Mouse (Mus musculus) embryonic facial prominence, embryonic 13.5 days (tissue): ENCODE measurements at regions not wholly inside any gene's neighbourhood (a gene's known extent, or its start where the extent isn't known, plus 50 kb on each side); places are given as distances from the start of the nearest gene placed in this dataset.

ENCODE experiments used
- ATAC-seq: fragments of 200-750 bp; cut with Nextera tagmentation; 2 replicates; pipeline ENCODE4 v1.8.0; 2017; ENCODE audit warnings: low read depth; ENCODE audit not compliant: insufficient number of reproducible peaks, insufficient read depth, low FRiP score, low TSS enrichment
- H3K27ac ChIP-seq: fragments of 300-500 bp; sonication (generic); 2 replicates; pipeline ENCODE4 v1.5.1; 2015; ENCODE audit warnings: moderate library complexity, mild to moderate bottlenecking, inconsistent platforms
- H3K27me3 ChIP-seq: fragments of 300-500 bp; sonication (generic); 2 replicates; pipeline ENCODE4 v1.6.1; 2015; ENCODE audit warnings: mild to moderate bottlenecking, inconsistent platforms
- H3K36me3 ChIP-seq: fragments of 300-500 bp; sonication (generic); 2 replicates; pipeline ENCODE4 v1.6.1; 2015; ENCODE audit warnings: mild to moderate bottlenecking, inconsistent platforms
- H3K4me1 ChIP-seq: fragments of 300-500 bp; sonication (generic); 2 replicates; pipeline ENCODE4 v1.6.1; 2015; ENCODE audit warnings: inconsistent platforms
- H3K4me2 ChIP-seq: fragments of 300-500 bp; sonication (generic); 2 replicates; pipeline ENCODE4 v1.6.1; 2015; ENCODE audit warnings: moderate library complexity, mild to moderate bottlenecking, inconsistent platforms
- H3K4me3 ChIP-seq: fragments of 300-500 bp; sonication (generic); 2 replicates; pipeline ENCODE4 v1.5.1; 2015; ENCODE audit warnings: mild to moderate bottlenecking, inconsistent platforms
- H3K9ac ChIP-seq: fragments of 300-500 bp; sonication (generic); 2 replicates; pipeline ENCODE4 v1.6.1; 2015; ENCODE audit warnings: mild to moderate bottlenecking, inconsistent platforms
- H3K9me3 ChIP-seq: fragments of 300-500 bp; sonication (generic); 2 replicates; pipeline ENCODE4 v1.6.1; 2016; ENCODE audit warnings: inconsistent platforms
- WGBS: fragments of 180-500 bp; shearing (Covaris S2); methylation state at CpG from one replicate; pipeline ENCODE4 v1.1.7; 2015; ENCODE audit warnings: mixed read lengths; 5-methylcytosine and 5-hydroxymethylcytosine counted together

- WGBS: 47% methylated on average over 6 of the region's 6 CpGs
- peaks cover 5% of the 10 kb centered on the region; the same call in 1 of the 2 replicates for H3K4me1 ChIP-seq
- H3K27me3 ChIP-seq: peaks cover 3% of the 10 kb centered on the region; the same call in 1 of the 2 replicates
- H3K9me3 ChIP-seq: no peaks in the 10 kb centered on the region
- H3K9ac ChIP-seq: no peak overlapping the region
- H3K27ac ChIP-seq: no peak overlapping the region
- no peaks in the 10 kb centered on the region for H3K36me3 ChIP-seq
- ATAC-seq: no peak
- H3K4me3 ChIP-seq: no peak overlapping the region
- H3K4me2 ChIP-seq: no peak overlapping the region
Measured at GRCm38 (mm10) chr2:160057211-160057610, 276.8 kb downstream of the Gm826 start.

GRCm38 (mm10) chr2:160054411-160054810, 279.6 kb downstream of the Gm826 start:
- Histone ChIP-seq H3K27me3 (no peaks in the 10 kb centered on the region), H3K9me3 (no peaks in the 10 kb centered on the region), H3K4me3 (no peak overlapping the region), H3K4me2 (no peak overlapping the region), H3K27ac (no peak overlapping the region), H3K9ac (no peak overlapping the region), H3K36me3 (no peaks in the 10 kb centered on the region), H3K4me1 (peaks cover 5% of the 10 kb centered on the region; the same call in 1 of the 2 replicates)
- 86% methylated on average over 14 of the region's 14 CpGs for WGBS
- no peak for ATAC-seq

DNA sequence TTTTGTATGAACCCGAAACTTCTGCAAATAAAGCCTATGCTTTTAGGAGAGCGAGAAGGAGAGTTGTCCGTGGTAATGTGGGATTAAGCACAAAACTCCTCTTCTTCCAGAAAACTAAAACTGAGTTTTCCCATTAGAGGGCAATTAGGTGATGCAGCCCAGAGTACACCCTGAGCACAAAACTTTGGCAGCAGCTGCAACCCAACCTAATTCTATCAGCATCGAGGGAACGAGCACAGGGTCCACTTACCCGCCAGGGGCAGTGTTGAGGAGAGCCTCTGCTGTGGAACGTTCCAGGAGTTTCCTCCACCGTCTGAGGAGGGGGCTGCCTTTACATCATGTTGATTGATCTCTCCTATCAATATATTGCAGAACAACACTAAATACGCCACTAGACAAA, 285.7 kb downstream of the Gm826 start:
- no peaks in the 10 kb centered on the region for H3K9me3 ChIP-seq
- no peak overlapping the region for H3K4me2 ChIP-seq
- 83% methylated on average over 9 of the region's 9 CpGs for WGBS
- H3K27ac ChIP-seq: no peak overlapping the region
- H3K4me3 ChIP-seq: no peak overlapping the region
- no peaks in the 10 kb centered on the region for H3K36me3 ChIP-seq
- no peaks in the 10 kb centered on the region for H3K27me3 ChIP-seq
- H3K4me1 ChIP-seq: no peaks in the 10 kb centered on the region; the same call in 1 of the 2 replicates
- no peak for ATAC-seq
- no peak overlapping the region for H3K9ac ChIP-seq

GRCm38 (mm10) chr2:160046881-160047543, 286.9 kb downstream of the Gm826 start:
- WGBS: 24% methylated on average over 7 of the region's 7 CpGs
- H3K9ac ChIP-seq: no peak overlapping the region
- H3K36me3 ChIP-seq: no peaks in the 10 kb centered on the region
- H3K4me2 ChIP-seq: no peak overlapping the region
- H3K4me1 ChIP-seq: no peaks in the 10 kb centered on the region; the same call in 1 of the 2 replicates
- H3K9me3 ChIP-seq: no peaks in the 10 kb centered on the region
- no peak for ATAC-seq
- no peak overlapping the region for H3K27ac ChIP-seq
- H3K4me3 ChIP-seq: no peak overlapping the region
- H3K27me3 ChIP-seq: no peaks in the 10 kb centered on the region

DNA sequence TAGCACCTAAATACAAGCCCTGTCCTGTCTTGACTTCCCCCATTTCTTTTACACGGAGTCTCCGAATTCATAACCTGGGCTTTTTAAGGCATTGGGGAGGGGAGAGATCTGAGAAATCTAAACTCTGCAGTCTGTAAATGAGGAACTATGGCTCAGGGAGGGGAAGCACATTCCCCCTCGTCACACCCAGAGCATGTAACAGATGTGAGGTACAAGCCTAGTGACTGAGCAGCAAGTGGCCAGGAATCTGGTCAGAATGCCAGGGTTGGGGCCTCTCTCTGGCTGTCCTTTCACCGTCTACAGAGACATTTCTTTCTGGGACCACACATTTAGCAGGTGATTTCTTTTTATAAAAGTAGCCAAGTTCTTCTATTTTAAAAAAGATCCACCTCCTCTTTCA, 289.4 kb downstream of the Gm826 start:
- Histone ChIP-seq H3K27ac (no peak overlapping the region), H3K4me1 (no peaks in the 10 kb centered on the region; the same call in 1 of the 2 replicates), H3K4me2 (no peak overlapping the region), H3K9ac (no peak overlapping the region), H3K4me3 (no peak overlapping the region), H3K27me3 (no peaks in the 10 kb centered on the region), H3K9me3 (no peaks in the 10 kb centered on the region), H3K36me3 (no peaks in the 10 kb centered on the region)
- ATAC-seq: no peak
- WGBS: 69% methylated on average over 4 of the region's 4 CpGs

DNA sequence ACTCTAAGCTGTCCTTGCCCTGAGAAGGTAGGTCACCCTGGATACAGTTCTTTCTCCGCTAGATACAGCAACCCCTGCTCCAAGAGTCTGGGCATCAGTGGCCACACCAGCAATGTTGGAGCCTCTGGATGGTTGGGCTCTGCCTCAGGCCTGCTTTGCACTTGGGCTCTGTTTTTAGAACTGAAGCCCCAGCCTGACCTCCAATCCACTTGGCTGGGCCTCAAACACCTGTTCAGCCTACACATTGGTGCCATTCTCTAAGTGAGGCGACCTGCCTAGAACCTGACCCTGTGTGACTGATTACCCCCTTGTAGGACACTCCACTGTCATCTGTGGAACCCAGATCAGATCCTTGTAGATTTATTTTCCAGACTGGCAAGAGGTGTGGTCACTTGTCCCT, 289.8 kb downstream of the Gm826 start:
- Histone ChIP-seq H3K4me1 (no peaks in the 10 kb centered on the region; the same call in 1 of the 2 replicates), H3K27me3 (no peaks in the 10 kb centered on the region), H3K9me3 (no peaks in the 10 kb centered on the region), H3K27ac (no peak overlapping the region), H3K9ac (no peak overlapping the region), H3K36me3 (no peaks in the 10 kb centered on the region), H3K4me2 (no peak overlapping the region), H3K4me3 (no peak overlapping the region)
- 88% methylated on average over 2 of the region's 2 CpGs for WGBS
- ATAC-seq: no peak

DNA sequence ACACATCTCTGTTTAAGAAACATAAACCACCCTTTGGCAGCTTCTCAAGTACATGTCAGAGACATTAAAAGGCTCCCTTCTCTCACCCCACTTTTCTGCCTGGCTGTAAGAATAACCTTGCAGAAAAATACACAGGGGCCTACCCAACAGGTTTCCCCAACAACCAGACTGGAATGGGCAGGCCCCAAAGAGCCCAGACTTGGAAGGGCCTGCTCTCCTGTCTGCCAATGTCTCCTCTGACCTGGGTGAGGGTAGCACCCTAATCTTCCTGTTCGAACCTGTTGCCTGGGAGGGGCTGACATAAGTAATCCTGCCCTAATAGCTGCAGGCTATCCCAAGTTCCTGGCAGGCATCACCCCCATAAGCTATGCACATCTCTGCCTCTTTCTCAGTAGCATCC, 304.5 kb downstream of the Gm826 start:
- Histone ChIP-seq H3K4me2 (no peak overlapping the region), H3K36me3 (no peaks in the 10 kb centered on the region), H3K9ac (no peak overlapping the region), H3K4me1 (no peaks in the 10 kb centered on the region), H3K27me3 (no peaks in the 10 kb centered on the region), H3K4me3 (no peak overlapping the region), H3K9me3 (no peaks in the 10 kb centered on the region), H3K27ac (no peak overlapping the region; the same call in 1 of the 2 replicates)
- 79% methylated on average over 1 of the region's 1 CpGs for WGBS
- peak; percentile 59; the same call in 1 of the 2 replicates for ATAC-seq

GRCm38 (mm10) chr2:160028459-160028858, 305.5 kb downstream of the Gm826 start:
- Histone ChIP-seq H3K36me3 (no peaks in the 10 kb centered on the region), H3K27ac (no peak overlapping the region), H3K4me2 (no peak overlapping the region), H3K27me3 (no peaks in the 10 kb centered on the region), H3K9ac (no peak overlapping the region), H3K4me1 (no peaks in the 10 kb centered on the region), H3K9me3 (no peaks in the 10 kb centered on the region), H3K4me3 (no peak overlapping the region)
- WGBS: 67% methylated on average over 2 of the region's 2 CpGs
- ATAC-seq: no peak

- Histone ChIP-seq H3K9ac (no peak overlapping the region), H3K4me1 (peaks cover 7% of the 10 kb centered on the region; the same call in 1 of the 2 replicates), H3K4me2 (no peak overlapping the region), H3K27ac (no peak overlapping the region), H3K9me3 (no peaks in the 10 kb centered on the region), H3K4me3 (no peak overlapping the region), H3K27me3 (no peaks in the 10 kb centered on the region), H3K36me3 (no peaks in the 10 kb centered on the region)
- no peak for ATAC-seq
- WGBS: 78% methylated on average over 3 of the region's 3 CpGs
Measured at GRCm38 (mm10) chr2:160025911-160026310, 308.1 kb downstream of the Gm826 start.

DNA sequence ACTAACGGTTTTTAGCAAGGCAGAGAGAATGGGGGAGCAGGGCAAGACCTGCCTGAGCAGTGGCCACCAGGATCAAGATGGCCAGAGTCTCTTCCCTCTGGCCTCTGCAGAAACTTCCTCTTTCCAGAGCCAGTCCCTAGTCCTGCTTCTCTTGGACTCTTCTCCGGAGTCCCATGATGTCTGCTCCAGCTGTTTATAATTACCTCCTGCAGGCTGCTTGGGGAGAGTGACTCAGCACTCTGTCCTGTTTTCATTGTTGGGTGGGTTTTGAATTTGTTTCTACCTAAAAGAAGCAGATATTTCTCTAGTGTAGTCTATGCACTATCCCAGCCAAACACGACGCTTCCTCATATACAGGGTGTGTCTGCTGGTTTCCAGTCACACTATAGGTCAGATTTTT, 312.4 kb downstream of the Gm826 start:
- H3K9ac ChIP-seq: no peak overlapping the region
- 35% methylated on average over 4 of the region's 4 CpGs for WGBS
- H3K27ac ChIP-seq: no peak overlapping the region
- no peak for ATAC-seq
- no peak overlapping the region for H3K4me2 ChIP-seq
- peaks cover 9% of the 10 kb centered on the region; the same call in 1 of the 2 replicates for H3K4me1 ChIP-seq
- H3K27me3 ChIP-seq: no peaks in the 10 kb centered on the region
- H3K9me3 ChIP-seq: no peaks in the 10 kb centered on the region
- H3K36me3 ChIP-seq: no peaks in the 10 kb centered on the region
- H3K4me3 ChIP-seq: no peak overlapping the region

GRCm38 (mm10) chr2:160020876-160021275, 313.1 kb downstream of the Gm826 start:
- Histone ChIP-seq H3K9me3 (no peaks in the 10 kb centered on the region), H3K27ac (no peak overlapping the region), H3K27me3 (no peaks in the 10 kb centered on the region), H3K4me1 (peaks cover 9% of the 10 kb centered on the region; the same call in 1 of the 2 replicates), H3K4me2 (no peak overlapping the region), H3K36me3 (no peaks in the 10 kb centered on the region), H3K9ac (no peak overlapping the region), H3K4me3 (no peak overlapping the region)
- WGBS: 76% methylated on average over 2 of the region's 2 CpGs
- ATAC-seq: no peak

- Histone ChIP-seq H3K27ac (no peak overlapping the region), H3K4me1 (peaks cover 9% of the 10 kb centered on the region; the same call in 1 of the 2 replicates), H3K4me3 (no peak overlapping the region), H3K36me3 (no peaks in the 10 kb centered on the region), H3K27me3 (no peaks in the 10 kb centered on the region), H3K9ac (no peak overlapping the region), H3K9me3 (no peaks in the 10 kb centered on the region), H3K4me2 (no peak overlapping the region)
- WGBS: 76% methylated on average over 5 of the region's 5 CpGs
- ATAC-seq: no peak
Measured at GRCm38 (mm10) chr2:160017020-160017812, 316.7 kb downstream of the Gm826 start.
